Mouse (Mus musculus) embryonic stem cell, embryonic (primary cell): Measurements from ENCODE around the gene Polr1d.

Experiments
- CTCF ChIA-PET, 4 experiments: fragments of 300-600 bp in 2 of 4; fragments of 350-600 bp in 2 of 4; sonication (Branson Sonifier 250); formaldehyde crosslinking; loops; one replicate each; lab custom pipeline; 2022; ENCODE audit warnings: inconsistent platforms in 2 of 4; lab: Charles Lee
- POLR2A ChIA-PET, 4 experiments: fragments of 300-600 bp in 2 of 4; fragments of 350-600 bp in 2 of 4; sonication (Branson Sonifier 250); formaldehyde crosslinking; loops; one replicate each; lab custom pipeline; 2022; ENCODE audit warnings: antibody characterized with exemption in 4 of 4, inconsistent platforms in 1 of 4; lab: Charles Lee

Gene Polr1d

GRCm38 (mm10) chr5:147070791-147071516 lies 5.9 kb upstream of the Polr1d start:
- ChIA-PET POLR2A (no interaction called here), CTCF (no interaction called here)

GRCm38 (mm10) chr5:147071886-147072285 lies 5.0 kb upstream of the Polr1d start:
- ChIA-PET POLR2A (interaction anchor here in 2 of 4 experiments (0.5 to 1.4 kb wide), 6 partner anchors 8 to 533 kb away, joined by 3 to 6 read pairs (median 3); no protein-coding TSS in a partner anchor), CTCF (no interaction called here)

GRCm38 (mm10) chr5:147073805-147074204 lies 3.0 kb upstream of the Polr1d start:
- CTCF ChIA-PET: no interaction called here
- POLR2A ChIA-PET: interaction anchor here in 1 of 4 experiments (1.4 kb wide), 1 partner anchor 17 kb away, joined by 4 read pairs; no protein-coding TSS in a partner anchor

- CTCF ChIA-PET: interaction anchor here in 3 of 4 experiments (0.6 to 0.7 kb wide), 4 partner anchors 21 to 476 kb away, joined by 4 to 7 read pairs (median 6); no protein-coding TSS in a partner anchor
These were observed 1.5 kb upstream of the Polr1d start for GRCm38 (mm10) chr5:147075103-147076025.

GRCm38 (mm10) chr5:147076026-147076798 lies 638 bp upstream of the Polr1d start, which contains the start of gene Lnx2:
Lnx2 (minus strand) TSS chr5:147076586.
- POLR2A ChIA-PET: interaction anchor here in 3 of 4 experiments (0.8 to 2.6 kb wide), 27 partner anchors 9 to 804 kb away, joined by 3 to 13 read pairs (median 4); no protein-coding TSS in a partner anchor
- CTCF ChIA-PET: interaction anchor here in 2 of 4 experiments (0.9 to 1.2 kb wide), 2 partner anchors 217 to 244 kb away, joined by 3 read pairs; no protein-coding TSS in a partner anchor

More at GRCm38 (mm10) chr5:147075103-147076025, 1.5 kb upstream of the Polr1d start:
- POLR2A ChIA-PET: interaction anchor here in 2 of 4 experiments (0.7 to 2.6 kb wide), 15 partner anchors 9 to 408 kb away, joined by 3 to 13 read pairs (median 3); no protein-coding TSS in a partner anchor

- CTCF ChIA-PET: interaction anchor here in 2 of 4 experiments (0.6 to 1.2 kb wide), 3 partner anchors 55 to 242 kb away, joined by 3 to 4 read pairs (median 3); no protein-coding TSS in a partner anchor
- POLR2A ChIA-PET: interaction anchor here in 3 of 4 experiments (0.5 to 2.6 kb wide), 38 partner anchors 8 to 803 kb away, joined by 3 to 13 read pairs (median 4); partner anchors contain the start of genes Rpl21 (in 1 of the 3) and Usp12 (in 1 of the 3)
These were observed 620 bp downstream of the Polr1d start for GRCm38 (mm10) chr5:147077305-147078034.

- ChIA-PET POLR2A (interaction anchor here in 3 of 4 experiments (0.6 to 2.0 kb wide), 11 partner anchors 9 to 242 kb away, joined by 3 to 9 read pairs (median 3); no protein-coding TSS in a partner anchor), CTCF (interaction anchor here in 1 of 4 experiments (0.8 kb wide), 1 partner anchor 175 kb away, joined by 3 read pairs; no protein-coding TSS in a partner anchor)
These were observed 1.5 kb downstream of the Polr1d start for GRCm38 (mm10) chr5:147078110-147078900.

GRCm38 (mm10) chr5:147085201-147085894 lies 8.5 kb downstream of the Polr1d start:
- CTCF ChIA-PET: interaction anchor here in 1 of 4 experiments (1.0 kb wide), 1 partner anchor 208 kb away, joined by 5 read pairs; no protein-coding TSS in a partner anchor
- POLR2A ChIA-PET: interaction anchor here in 2 of 4 experiments (1.3 to 2.0 kb wide), 3 partner anchors 9 to 24 kb away, joined by 3 to 5 read pairs (median 4); partner anchors contain the start of genes Lnx2 (in 1 of the 2) and Polr1d (in 1 of the 2)

- ChIA-PET CTCF (interaction anchor here in 1 of 4 experiments (1.0 kb wide), 1 partner anchor 206 kb away, joined by 5 read pairs; no protein-coding TSS in a partner anchor), POLR2A (interaction anchor here in 2 of 4 experiments (0.9 to 1.0 kb wide), 2 partner anchors 8 to 15 kb away, joined by 3 read pairs; no protein-coding TSS in a partner anchor)
These were observed 10.0 kb downstream of the Polr1d start for GRCm38 (mm10) chr5:147086816-147087215.

- ChIA-PET CTCF (interaction anchor here in 1 of 4 experiments (0.6 to 0.8 kb wide), 2 partner anchors 67 to 150 kb away, joined by 3 to 5 read pairs; no protein-coding TSS in a partner anchor), POLR2A (interaction anchor here in 3 of 4 experiments (0.6 to 1.3 kb wide), 5 partner anchors 8 to 204 kb away, joined by 3 to 9 read pairs (median 3); partner anchors contain the start of genes Lnx2 (in 2 of the 3) and Polr1d (in 2 of the 3))
These were observed 13.0 kb downstream of the Polr1d start for GRCm38 (mm10) chr5:147089836-147090235.

- ChIA-PET CTCF (interaction anchor here in 2 of 4 experiments (0.6 kb wide), 2 partner anchors 68 to 78 kb away, joined by 3 to 5 read pairs; no protein-coding TSS in a partner anchor), POLR2A (interaction anchor here in 3 of 4 experiments (0.6 to 2.5 kb wide), 12 partner anchors 8 to 203 kb away, joined by 3 to 9 read pairs (median 4); partner anchors contain the start of genes Polr1d (in 3 of the 3) and Lnx2 (in 2 of the 3))
These were observed 13.6 kb downstream of the Polr1d start for GRCm38 (mm10) chr5:147090256-147090963.

- ChIA-PET CTCF (no interaction called here), POLR2A (interaction anchor here in 2 of 4 experiments (1.1 to 2.5 kb wide), 2 partner anchors 10 to 16 kb away, joined by 5 to 7 read pairs; partner anchors contain the start of genes Lnx2 (in 1 of the 2) and Polr1d (in 1 of the 2))
These were observed 15.6 kb downstream of the Polr1d start for GRCm38 (mm10) chr5:147092448-147092847.

- CTCF ChIA-PET: interaction anchor here in 2 of 4 experiments (0.5 to 1.1 kb wide), 3 partner anchors 15 to 205 kb away, joined by 3 to 4 read pairs (median 4); no protein-coding TSS in a partner anchor
- POLR2A ChIA-PET: interaction anchor here in 3 of 4 experiments (0.6 to 2.3 kb wide), 9 partner anchors 10 to 199 kb away, joined by 3 to 10 read pairs (median 4); partner anchors contain the start of genes Polr1d (in 2 of the 3) and Lnx2 (in 1 of the 3)
These were observed 17.4 kb downstream of the Polr1d start for GRCm38 (mm10) chr5:147094296-147094695.

GRCm38 (mm10) chr5:147096586-147096985 lies 19.7 kb downstream of the Polr1d start:
- CTCF ChIA-PET: no interaction called here

More at GRCm38 (mm10) chr5:147096586-147096985, 19.7 kb downstream of the Polr1d start:
- POLR2A ChIA-PET: interaction anchor here in 2 of 4 experiments (0.5 to 3.2 kb wide), 7 partner anchors 9 to 313 kb away, joined by 3 to 11 read pairs (median 4); partner anchors contain the start of genes Lnx2 (in 2 of the 2) and Polr1d (in 2 of the 2)
